In the genomic region with DNA sequence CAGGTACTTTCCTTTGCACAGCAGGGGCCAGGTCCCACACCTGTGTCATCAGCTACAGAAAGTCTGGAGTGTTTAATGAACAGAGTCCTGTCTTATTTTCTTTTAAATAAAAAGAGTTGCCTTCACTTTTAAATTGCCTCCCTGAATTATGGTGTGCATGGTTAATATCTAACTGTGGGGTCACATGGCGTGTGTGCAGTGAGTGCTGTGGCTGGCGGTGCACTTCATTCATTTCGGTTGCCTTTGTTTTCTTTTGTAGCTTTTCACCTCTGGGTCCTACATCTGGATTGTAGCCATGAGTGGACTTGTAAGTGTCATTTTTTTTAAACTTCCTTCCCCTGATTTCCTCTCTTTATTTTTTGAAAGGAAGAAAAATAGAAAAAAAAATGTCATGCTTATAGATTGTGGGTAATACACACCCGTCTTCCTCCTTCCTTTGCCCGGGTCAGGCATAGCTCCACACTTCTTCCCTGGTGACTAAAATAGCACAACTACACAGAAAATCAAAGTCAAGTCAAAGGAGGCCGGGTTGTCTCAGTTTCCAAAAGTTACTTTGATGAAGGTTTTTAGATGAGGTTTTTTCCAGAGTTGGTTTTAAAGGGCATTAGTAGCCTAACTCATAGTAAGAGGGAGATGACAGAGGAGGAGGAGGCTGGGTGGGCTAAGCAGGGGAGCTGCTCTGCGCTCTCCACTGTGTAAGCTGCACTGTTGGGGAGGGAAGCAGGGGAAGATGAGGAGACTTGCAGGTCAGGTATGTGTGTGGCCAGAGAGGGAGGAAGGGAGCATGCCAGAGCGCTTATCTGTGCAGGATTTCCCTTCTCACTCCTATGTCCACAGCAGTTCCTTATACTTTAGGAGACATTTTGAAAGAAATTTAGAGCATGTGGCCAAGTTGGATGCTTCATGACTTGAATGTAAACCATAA, we compare ENCODE assay signal across 14 mouse cellular contexts. TPM values are rescaled to one million over a fixed set of nuclear protein-coding genes. Genes with fewer than 3 reads are reported as not detected.
A peak's percentile ranks its signal among the peaks of the same experiment; 100 is the strongest.
DNase-seq lines count a peak whose midpoint lies in the region; ATAC-seq lines count a peak whose summit lies in the region.
"Had no signal": no experiment of that assay in that cellular context is flagged by ENCODE, and none has a peak within 500 bp of the region (broad histone marks: within the 10 kb centered on the region; RNA-seq: fewer than 3 reads in every experiment).

No protein-coding gene starts in this region.

- H3K9ac ChIP-seq in heart, embryonic 11.5 days (ENCODE audit: low read depth, low read length) = no peak overlapping the region
- H3K9ac ChIP-seq in midbrain, embryonic 16.5 days (ENCODE audit: low read depth, low read length) = no peak overlapping the region
- H3K9ac ChIP-seq in midbrain, embryonic 13.5 days (replicated peaks) = no peak overlapping the region
- H3K9ac ChIP-seq in liver, embryonic 12.5 days = no peak overlapping the region
- H3K9ac ChIP-seq in hindbrain, embryonic 12.5 days = no peak overlapping the region
- H3K9ac ChIP-seq: neural tube, embryonic 15.5 days had no signal

- no peak overlapping the region for H3K4me3 ChIP-seq in heart, embryonic 11.5 days (ENCODE audit: low read depth, low read length)
- no peak overlapping the region for H3K4me3 ChIP-seq in midbrain, embryonic 16.5 days (ENCODE audit: low read depth, low read length)
- no peak overlapping the region for H3K4me3 ChIP-seq in midbrain, embryonic 13.5 days (replicated peaks)
- no peak overlapping the region for H3K4me3 ChIP-seq in liver, embryonic 12.5 days
- H3K4me3 ChIP-seq in hindbrain, embryonic 12.5 days = no peak overlapping the region
- H3K4me3 ChIP-seq: neural tube, embryonic 15.5 days had no signal

- DNase-seq in heart, postnatal 36 days = no peak
- DNase-seq in layer of hippocampus, postnatal 36 days = no peak
- DNase-seq: adrenal gland, adult 8-10 months; cerebellum, adult 2 months; right cerebral cortex, postnatal 4 days; thymus, postnatal 36 days had no signal

- peak overlapping the region; percentile 60 for H3K27ac ChIP-seq in heart, embryonic 11.5 days (ENCODE audit: low read depth, low read length)
- H3K27ac ChIP-seq in midbrain, embryonic 16.5 days (ENCODE audit: low read length) = 0 out of 2 replicates have a peak overlapping the region, but pooled peaks have one; percentile 26
- H3K27ac ChIP-seq in midbrain, embryonic 13.5 days = no peak overlapping the region
- peak overlapping the region; percentile 27; the same call in 1 of the 2 replicates for H3K27ac ChIP-seq in liver, embryonic 12.5 days
- no peak overlapping the region for H3K27ac ChIP-seq in hindbrain, embryonic 12.5 days
- H3K27ac ChIP-seq: neural tube, embryonic 15.5 days had no signal

- no peaks in the 10 kb centered on the region for H3K27me3 ChIP-seq in heart, embryonic 11.5 days (ENCODE audit: control insufficient read depth, insufficient read depth, low read length)
- H3K27me3 ChIP-seq in midbrain, embryonic 16.5 days (ENCODE audit: control insufficient read depth, insufficient read depth, low read depth, low read length) = no peaks in the 10 kb centered on the region
- no peaks in the 10 kb centered on the region for H3K27me3 ChIP-seq in midbrain, embryonic 13.5 days
- no peaks in the 10 kb centered on the region for H3K27me3 ChIP-seq in liver, embryonic 12.5 days (replicated peaks)
- no peaks in the 10 kb centered on the region for H3K27me3 ChIP-seq in hindbrain, embryonic 12.5 days
- H3K27me3 ChIP-seq: neural tube, embryonic 15.5 days had no signal

- ATAC-seq in heart, embryonic 11.5 days (replicated peaks; ENCODE audit: insufficient number of reproducible peaks, low FRiP score, low TSS enrichment) = peak; percentile 71; the same call in 1 of the 2 replicates
- ATAC-seq in midbrain, embryonic 16.5 days = no peak
- no peak for ATAC-seq in midbrain, embryonic 13.5 days
- 0 out of 2 replicates have a peak, but pooled peaks have one; percentile 35 for ATAC-seq in liver, embryonic 12.5 days
- ATAC-seq in erythroblast, adult 5-6 weeks (replicated peaks; ENCODE audit: low FRiP score, poor library complexity, severe bottlenecking) = no peak
- no peak for ATAC-seq in hindbrain, embryonic 12.5 days (ENCODE audit: low FRiP score)

- intact Hi-C loops in heart, postnatal 36 days (cut with DNase I) = no loop called here

- 0 out of 2 replicates have a peak, but pooled peaks cover 3% of the 10 kb centered on the region for H3K4me1 ChIP-seq in heart, embryonic 11.5 days (ENCODE audit: control insufficient read depth, insufficient read depth, low read length)
- no peaks in the 10 kb centered on the region for H3K4me1 ChIP-seq in midbrain, embryonic 16.5 days (ENCODE audit: control insufficient read depth, insufficient read depth, low read length)
- 0 out of 2 replicates have a peak, but pooled peaks cover 3% of the 10 kb centered on the region for H3K4me1 ChIP-seq in midbrain, embryonic 13.5 days (replicated peaks)
- H3K4me1 ChIP-seq in liver, embryonic 12.5 days = peaks cover 27% of the 10 kb centered on the region
- no peaks in the 10 kb centered on the region for H3K4me1 ChIP-seq in hindbrain, embryonic 12.5 days
- H3K4me1 ChIP-seq: neural tube, embryonic 15.5 days had no signal

- H3K36me3 ChIP-seq in heart, embryonic 11.5 days (ENCODE audit: control insufficient read depth, insufficient read depth, low read length) = no peaks in the 10 kb centered on the region; the same call in 1 of the 2 replicates
- no peaks in the 10 kb centered on the region for H3K36me3 ChIP-seq in midbrain, embryonic 16.5 days (ENCODE audit: control insufficient read depth, insufficient read depth, low read length)
- H3K36me3 ChIP-seq in midbrain, embryonic 13.5 days = no peaks in the 10 kb centered on the region
- no peaks in the 10 kb centered on the region for H3K36me3 ChIP-seq in liver, embryonic 12.5 days
- no peaks in the 10 kb centered on the region for H3K36me3 ChIP-seq in hindbrain, embryonic 12.5 days
- H3K36me3 ChIP-seq: neural tube, embryonic 15.5 days had no signal

- no peaks in the 10 kb centered on the region for H3K9me3 ChIP-seq in heart, embryonic 11.5 days (replicated peaks; ENCODE audit: control insufficient read depth, low read length)
- no peaks in the 10 kb centered on the region for H3K9me3 ChIP-seq in midbrain, embryonic 16.5 days (replicated peaks; ENCODE audit: control insufficient read depth, low read length, poor library complexity, severe bottlenecking)
- H3K9me3 ChIP-seq in midbrain, embryonic 13.5 days = no peaks in the 10 kb centered on the region
- no peaks in the 10 kb centered on the region for H3K9me3 ChIP-seq in liver, embryonic 12.5 days (replicated peaks)
- no peaks in the 10 kb centered on the region for H3K9me3 ChIP-seq in hindbrain, embryonic 12.5 days (replicated peaks)
- H3K9me3 ChIP-seq: neural tube, embryonic 15.5 days had no signal

- WGBS in heart, embryonic 11.5 days (ENCODE audit: insufficient replicate concordance) = 43% methylated on average over 8 of the region's 8 CpGs
- 77% methylated on average over 8 of the region's 8 CpGs for WGBS in midbrain, embryonic 16.5 days
- 87% methylated on average over 8 of the region's 8 CpGs for WGBS in midbrain, embryonic 13.5 days
- 37% methylated on average over 8 of the region's 8 CpGs for WGBS in liver, embryonic 12.5 days (ENCODE audit: insufficient replicate concordance)
- 72% methylated on average over 8 of the region's 8 CpGs for WGBS in hindbrain, embryonic 12.5 days

- H3K4me2 ChIP-seq in heart, embryonic 11.5 days = no peak overlapping the region
- no peak overlapping the region for H3K4me2 ChIP-seq in midbrain, embryonic 16.5 days (ENCODE audit: low read length)
- no peak overlapping the region for H3K4me2 ChIP-seq in midbrain, embryonic 13.5 days (replicated peaks)
- H3K4me2 ChIP-seq in liver, embryonic 12.5 days = no peak overlapping the region
- H3K4me2 ChIP-seq in hindbrain, embryonic 12.5 days (replicated peaks) = no peak overlapping the region
- H3K4me2 ChIP-seq: neural tube, embryonic 15.5 days had no signal

RNA-seq across cellular contexts. Expression of gene Gpr183, which starts 18.3 kb away (rescaled TPM):
- 1.5 TPM in 2 replicates for polyA plus RNA-seq in heart, embryonic 11.5 days (2014; fragmentation: Nextera tagmentation; extraction: Ambion mirVana)
- total RNA-seq in heart, postnatal 36 days (2021) = 1 to 10 TPM; 1.2 to 2.0 TPM
- polyA plus RNA-seq in midbrain, embryonic 16.5 days (2015; fragmentation: Nextera tagmentation; extraction: Ambion mirVana) = 0.76 and 0.89 TPM in 2 replicates
- polyA plus RNA-seq in midbrain, embryonic 13.5 days (2015; fragmentation: Nextera tagmentation; extraction: Ambion mirVana) = 0.72 and 1.2 TPM in 2 replicates
- 1.8 and 2.1 TPM in 2 replicates for polyA plus RNA-seq in liver, embryonic 12.5 days (2016; fragmentation: Nextera tagmentation; extraction: Ambion mirVana)
- 0.19 and 1.7 TPM in 2 replicates for total RNA-seq in erythroblast, adult 5-6 weeks (2015; ENCODE audit: low replicate concordance)
- 0.98 and 2.3 TPM in 2 replicates for total RNA-seq in erythroblast, adult 5-6 weeks (2017; ENCODE audit: low replicate concordance)
- under 1 TPM; 0.77 to 0.81 TPM for total RNA-seq in layer of hippocampus, postnatal 36 days (2021)
- 2.0 and 2.1 TPM in 2 replicates for polyA plus RNA-seq in hindbrain, embryonic 12.5 days (2016; fragmentation: Nextera tagmentation; extraction: Ambion mirVana)

RNA-seq across cellular contexts. Expression of gene Timm8a2, which starts 51.2 kb away (rescaled TPM):
- not detected in 2 replicates for polyA plus RNA-seq in heart, embryonic 11.5 days (2014; fragmentation: Nextera tagmentation; extraction: Ambion mirVana)
- not detected for total RNA-seq in heart, postnatal 36 days (2021)
- polyA plus RNA-seq in midbrain, embryonic 16.5 days (2015; fragmentation: Nextera tagmentation; extraction: Ambion mirVana) = not detected in 2 replicates
- not detected in 2 replicates for polyA plus RNA-seq in midbrain, embryonic 13.5 days (2015; fragmentation: Nextera tagmentation; extraction: Ambion mirVana)
- polyA plus RNA-seq in liver, embryonic 12.5 days (2016; fragmentation: Nextera tagmentation; extraction: Ambion mirVana) = not detected in 2 replicates
- total RNA-seq in erythroblast, adult 5-6 weeks (2015; ENCODE audit: low replicate concordance) = not detected in 2 replicates
- total RNA-seq in erythroblast, adult 5-6 weeks (2017; ENCODE audit: low replicate concordance) = not detected in 2 replicates
- total RNA-seq in layer of hippocampus, postnatal 36 days (2021) = under 1 TPM in 1 of 2 experiments, not detected in 1; 0.40 TPM
- polyA plus RNA-seq in hindbrain, embryonic 12.5 days (2016; fragmentation: Nextera tagmentation; extraction: Ambion mirVana) = not detected in 2 replicates
- total RNA-seq: adrenal gland, adult 8-10 months; MEL had no signal
- polyA plus RNA-seq: neural tube, embryonic 15.5 days had no signal

Comparison
In these comparisons a context has a peak if more than half of its experiments do, and no peak if none do; other contexts are left out.
1. H3K27ac ChIP-seq: peak in heart, embryonic 11.5 days (single experiment), midbrain, embryonic 16.5 days (single experiment) and liver, embryonic 12.5 days (single experiment); none in midbrain, embryonic 13.5 days (single experiment) and hindbrain, embryonic 12.5 days (single experiment).
2. ATAC-seq: peak in heart, embryonic 11.5 days (single experiment) and liver, embryonic 12.5 days (single experiment); none in midbrain, embryonic 16.5 days (single experiment), midbrain, embryonic 13.5 days (single experiment), erythroblast, adult 5-6 weeks (single experiment) and hindbrain, embryonic 12.5 days (single experiment).